Mouse (Mus musculus) heart, embryonic 10.5 days (tissue): Measurements from ENCODE around the gene Rab5c. TPM values are rescaled to one million over a fixed set of nuclear protein-coding genes. Genes with fewer than 3 reads are reported as not detected.

Experiments used
- DNase-seq: peaks from one replicate; pipeline ENCODE4 v3.0.0-alpha.2; 2017; ENCODE audit warnings: low spot score
- H3K27ac ChIP-seq: fragments of 300-500 bp; sonication (generic); 2 replicates; pipeline ENCODE4 v1.5.1; 2016; ENCODE audit warnings: mild to moderate bottlenecking
- H3K27me3 ChIP-seq: fragments of 300-500 bp; sonication (generic); 2 replicates; pipeline ENCODE4 v1.6.1; 2016; ENCODE audit warnings: mild to moderate bottlenecking; ENCODE audit not compliant: poor library complexity, insufficient read depth, severe bottlenecking
- H3K36me3 ChIP-seq: fragments of 300-500 bp; sonication (generic); 2 replicates; pipeline ENCODE4 v1.6.1; 2016; ENCODE audit warnings: mild to moderate bottlenecking, moderate library complexity
- H3K4me1 ChIP-seq: fragments of 300-500 bp; sonication (generic); 2 replicates; pipeline ENCODE4 v1.6.1; 2016; ENCODE audit warnings: mild to moderate bottlenecking
- H3K4me3 ChIP-seq: fragments of 300-500 bp; sonication (generic); 2 replicates; pipeline ENCODE4 v1.5.1; 2016; ENCODE audit warnings: mild to moderate bottlenecking, moderate library complexity
- H3K9me3 ChIP-seq: fragments of 300-500 bp; sonication (generic); 2 replicates; pipeline ENCODE4 v1.6.1; 2016; ENCODE audit warnings: mild to moderate bottlenecking, moderate library complexity
- WGBS: fragments of 180-500 bp; shearing (Covaris S2); methylation state at CpG from one replicate; pipeline ENCODE4 v1.1.7; 2016; 5-methylcytosine and 5-hydroxymethylcytosine counted together
- polyA plus RNA-seq: library from polyadenylated mRNA; unstranded; fragments of >200 nt; fragmentation: Nextera tagmentation; extraction: Ambion mirVana; gene quantifications from 2 replicates; pipeline ENCODE4 v1.2.1, GENCODE M21; 2016

Gene Rab5c
- polyA plus RNA-seq, 1 experiment from 2014 or later = 13.9 TPM

GRCm38 (mm10) chr11:100714534-100714915, 23.5 kb downstream of the Rab5c start:
- Histone ChIP-seq H3K27me3 (no peaks in the 10 kb centered on the region), H3K27ac (peak overlapping the region; percentile 87), H3K9me3 (no peaks in the 10 kb centered on the region), H3K4me1 (peaks cover 45% of the 10 kb centered on the region), H3K36me3 (peaks cover 62% of the 10 kb centered on the region), H3K4me3 (peak overlapping the region; percentile 56)
- 44% methylated on average over 6 of the region's 6 CpGs for WGBS
- DNase-seq = peak; percentile 87

DNA sequence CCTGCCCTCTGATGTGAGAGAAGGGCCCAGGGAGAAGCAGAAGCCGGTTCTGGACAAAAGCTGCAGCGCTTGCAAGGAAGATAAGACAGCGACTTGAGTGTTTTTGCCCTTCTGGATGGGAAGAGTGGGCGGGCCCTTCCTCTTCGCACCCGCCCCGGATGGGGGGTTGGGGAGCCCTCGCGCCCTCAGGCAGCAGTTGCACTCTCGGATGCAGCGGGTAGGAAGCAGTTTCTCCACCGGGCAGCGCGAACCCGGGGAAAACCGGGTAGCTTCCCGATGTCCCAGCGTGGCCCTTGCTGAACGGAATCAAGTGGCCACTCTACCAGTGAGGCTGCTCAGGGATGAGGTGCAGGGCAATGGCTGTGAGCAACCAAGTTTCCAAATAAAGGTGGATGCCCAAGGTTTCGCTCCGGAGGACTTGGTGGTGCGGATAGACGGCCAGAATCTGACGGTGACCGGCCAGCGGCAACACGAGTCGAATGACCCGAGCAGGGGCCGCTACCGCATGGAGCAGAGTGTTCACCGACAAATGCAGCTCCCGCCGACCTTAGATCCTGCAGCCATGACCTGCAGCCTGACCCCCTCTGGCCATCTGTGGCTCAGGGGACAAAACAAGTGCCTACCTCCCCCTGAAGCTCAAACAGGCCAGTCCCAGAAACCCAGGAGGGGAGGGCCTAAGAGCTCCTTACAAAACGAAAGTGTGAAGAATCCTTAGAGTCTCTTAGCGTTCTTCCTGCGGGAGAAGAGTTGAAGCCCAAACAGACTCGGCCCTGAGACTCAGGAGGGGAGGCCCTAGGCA, 24.1 kb downstream of the Rab5c start, which contains the start of gene Hspb9:
Hspb9 (plus strand) TSS at position 116 of the 799 bp plus-strand sequence.
- Histone ChIP-seq H3K27me3 (no peaks in the 10 kb centered on the region), H3K36me3 (peaks cover 62% of the 10 kb centered on the region), H3K4me1 (peaks cover 45% of the 10 kb centered on the region), H3K9me3 (no peaks in the 10 kb centered on the region), H3K27ac (peak within 1 kb of the TSS; percentile 98), H3K4me3 (peak within 1 kb of the TSS; percentile 99)
- peak; percentile 92 for DNase-seq
- 2% methylated on average over 38 of the region's 38 CpGs for WGBS

- no peak for DNase-seq
- peak overlapping the region; percentile 56 for H3K4me3 ChIP-seq
- no peaks in the 10 kb centered on the region for H3K9me3 ChIP-seq
- WGBS = 63% methylated on average over 4 of the region's 4 CpGs
- peaks cover 45% of the 10 kb centered on the region for H3K4me1 ChIP-seq
- H3K27me3 ChIP-seq = no peaks in the 10 kb centered on the region
- peak overlapping the region; percentile 87 for H3K27ac ChIP-seq
- peaks cover 62% of the 10 kb centered on the region for H3K36me3 ChIP-seq
Measured at GRCm38 (mm10) chr11:100713174-100713573, 24.8 kb downstream of the Rab5c start.

GRCm38 (mm10) chr11:100711783-100712615, 26.0 kb downstream of the Rab5c start, which contains the start of gene Kat2a:
Gene Kat2a, minus strand, starts transcription at chr11:100712465.
- peak within 1 kb of the TSS; percentile 99 for H3K4me3 ChIP-seq
- peaks cover 45% of the 10 kb centered on the region for H3K4me1 ChIP-seq
- H3K27me3 ChIP-seq = no peaks in the 10 kb centered on the region
- H3K9me3 ChIP-seq = no peaks in the 10 kb centered on the region
- WGBS = 4% methylated on average over 46 of the region's 48 CpGs
- H3K27ac ChIP-seq = peak within 1 kb of the TSS; percentile 98
- peaks cover 62% of the 10 kb centered on the region for H3K36me3 ChIP-seq
- DNase-seq = peak; percentile 84

DNA sequence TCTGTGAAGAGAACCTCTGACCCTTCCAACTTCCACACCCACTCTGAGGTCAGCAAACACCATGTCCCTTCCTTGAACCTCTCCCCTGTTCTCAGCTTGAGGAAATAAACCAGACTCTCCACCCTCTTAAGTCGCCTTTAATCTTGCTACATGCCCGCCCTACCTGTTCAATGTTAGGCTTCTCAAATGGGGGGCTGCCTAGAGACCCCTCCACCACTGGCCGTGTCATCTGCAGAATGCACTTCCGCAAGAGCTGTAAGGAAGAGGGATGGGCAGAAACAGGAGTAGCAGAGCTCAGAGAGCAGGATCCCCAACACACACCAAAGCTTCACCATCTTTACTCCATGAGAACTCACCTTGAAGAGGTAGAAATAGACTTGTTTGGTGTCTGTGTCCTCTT, 27.0 kb downstream of the Rab5c start:
- Histone ChIP-seq H3K9me3 (no peaks in the 10 kb centered on the region), H3K27me3 (no peaks in the 10 kb centered on the region), H3K27ac (no peak overlapping the region), H3K36me3 (peaks cover 62% of the 10 kb centered on the region), H3K4me1 (peaks cover 45% of the 10 kb centered on the region), H3K4me3 (no peak overlapping the region)
- 81% methylated on average over 4 of the region's 4 CpGs for WGBS
- no peak for DNase-seq

DNA sequence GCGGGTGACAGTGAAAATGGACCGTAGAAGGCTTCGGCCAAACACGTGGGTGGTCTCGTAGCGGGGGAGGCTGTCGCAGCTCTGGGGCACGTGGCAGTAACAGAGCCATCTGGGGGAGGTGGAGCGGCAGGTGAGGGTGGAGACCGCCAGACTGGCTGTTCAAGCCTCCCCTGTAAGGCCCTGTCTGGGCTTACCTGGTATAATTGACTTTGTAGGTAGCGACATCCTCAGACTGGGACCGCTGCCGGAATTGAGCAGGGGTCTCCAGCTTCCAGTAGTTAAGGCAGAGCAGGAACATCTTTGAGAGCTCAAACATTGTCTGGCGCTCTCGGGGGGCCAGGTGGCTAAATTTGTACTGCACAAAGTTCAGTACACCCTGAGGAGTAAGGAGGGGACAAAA, 27.5 kb downstream of the Rab5c start:
- 93% methylated on average over 15 of the region's 15 CpGs for WGBS
- no peak overlapping the region for H3K4me3 ChIP-seq
- H3K27me3 ChIP-seq = no peaks in the 10 kb centered on the region
- H3K27ac ChIP-seq = no peak overlapping the region
- H3K9me3 ChIP-seq = no peaks in the 10 kb centered on the region
- H3K36me3 ChIP-seq = peaks cover 62% of the 10 kb centered on the region
- DNase-seq = no peak
- H3K4me1 ChIP-seq = peaks cover 45% of the 10 kb centered on the region

DNA sequence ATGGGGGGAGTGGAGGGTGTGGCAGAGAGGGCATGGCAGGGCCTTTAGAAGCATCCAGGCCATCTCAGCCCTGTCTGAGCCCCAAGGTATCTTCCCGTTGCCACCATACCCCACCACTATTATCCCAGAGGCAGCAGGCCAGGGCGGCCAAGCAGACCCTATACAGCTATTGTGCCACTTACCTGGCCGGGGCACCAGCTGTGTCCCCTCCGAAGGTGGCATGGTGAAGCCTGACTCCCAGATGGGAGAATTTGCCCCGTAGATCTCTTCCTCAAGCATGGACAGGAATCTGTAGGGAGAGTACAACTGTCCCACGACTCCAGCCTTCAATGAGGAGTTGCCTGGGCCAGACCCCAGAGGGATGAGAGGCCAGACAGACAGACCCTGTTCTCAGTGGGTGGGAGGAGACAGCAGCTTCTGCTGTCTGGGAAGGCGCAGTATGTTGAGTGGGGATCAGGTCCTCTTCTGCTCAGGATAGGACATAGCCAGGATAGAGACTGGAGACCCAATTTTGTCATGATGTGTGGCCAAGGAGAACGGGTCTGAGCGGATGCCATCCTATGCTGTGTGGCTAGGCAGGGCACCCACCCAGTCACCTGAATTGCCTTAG, 28.7 kb downstream of the Rab5c start:
- H3K36me3 ChIP-seq = peaks cover 67% of the 10 kb centered on the region
- no peak for DNase-seq
- no peaks in the 10 kb centered on the region for H3K27me3 ChIP-seq
- H3K9me3 ChIP-seq = no peaks in the 10 kb centered on the region
- 87% methylated on average over 9 of the region's 9 CpGs for WGBS
- no peak overlapping the region for H3K27ac ChIP-seq
- no peak overlapping the region for H3K4me3 ChIP-seq
- H3K4me1 ChIP-seq = peaks cover 41% of the 10 kb centered on the region

DNA sequence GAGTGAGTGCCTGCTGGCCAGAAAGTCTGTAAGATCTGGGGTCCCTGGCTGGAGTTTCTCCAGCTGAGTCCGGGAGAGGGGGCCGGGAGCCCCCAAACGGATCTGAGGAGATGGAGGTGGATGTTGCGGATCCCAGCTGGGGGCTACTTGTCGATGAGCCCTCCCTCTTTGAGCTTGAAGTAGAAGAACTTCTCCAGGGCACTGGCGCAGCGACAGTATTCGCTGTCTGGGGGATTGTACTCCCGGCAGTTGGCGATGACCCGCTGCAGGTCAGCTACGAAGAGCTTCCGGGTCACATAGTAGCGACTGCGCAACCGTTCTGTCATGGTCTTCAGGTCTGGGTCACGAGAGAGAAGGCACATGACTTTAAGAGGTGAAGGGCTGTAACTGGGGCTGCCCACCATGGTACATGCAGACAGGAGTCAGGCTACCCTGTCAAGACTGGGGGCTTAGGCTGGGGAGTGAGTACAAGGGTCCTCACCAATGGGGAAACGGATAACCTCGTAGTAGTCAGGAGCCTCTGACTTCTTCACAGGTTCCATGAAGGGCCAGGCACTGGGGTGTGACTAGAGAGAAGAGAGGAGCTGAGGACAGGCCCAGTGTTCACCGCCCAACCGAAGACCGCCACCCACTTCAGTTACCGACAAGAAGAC, 32.8 kb downstream of the Rab5c start:
- H3K27ac ChIP-seq = no peak overlapping the region
- H3K27me3 ChIP-seq = peaks cover 16% of the 10 kb centered on the region; the same call in 1 of the 2 replicates
- no peak for DNase-seq
- 91% methylated on average over 23 of the region's 23 CpGs for WGBS
- peaks cover 20% of the 10 kb centered on the region for H3K4me1 ChIP-seq
- H3K4me3 ChIP-seq = no peak overlapping the region
- peaks cover 60% of the 10 kb centered on the region for H3K36me3 ChIP-seq
- no peaks in the 10 kb centered on the region for H3K9me3 ChIP-seq

- Histone ChIP-seq H3K36me3 (peaks cover 48% of the 10 kb centered on the region), H3K27me3 (peaks cover 16% of the 10 kb centered on the region; the same call in 1 of the 2 replicates), H3K9me3 (no peaks in the 10 kb centered on the region), H3K4me1 (peaks cover 18% of the 10 kb centered on the region), H3K4me3 (no peak within 1 kb of the TSS), H3K27ac (no peak within 1 kb of the TSS)
- 69% methylated on average over 7 of the region's 7 CpGs for WGBS
- no peak for DNase-seq
Measured at GRCm38 (mm10) chr11:100703851-100704531, 34.0 kb downstream of the Rab5c start, which contains the start of gene Dhx58. Gene Dhx58, minus strand, starts transcription at chr11:100704271.

DNA sequence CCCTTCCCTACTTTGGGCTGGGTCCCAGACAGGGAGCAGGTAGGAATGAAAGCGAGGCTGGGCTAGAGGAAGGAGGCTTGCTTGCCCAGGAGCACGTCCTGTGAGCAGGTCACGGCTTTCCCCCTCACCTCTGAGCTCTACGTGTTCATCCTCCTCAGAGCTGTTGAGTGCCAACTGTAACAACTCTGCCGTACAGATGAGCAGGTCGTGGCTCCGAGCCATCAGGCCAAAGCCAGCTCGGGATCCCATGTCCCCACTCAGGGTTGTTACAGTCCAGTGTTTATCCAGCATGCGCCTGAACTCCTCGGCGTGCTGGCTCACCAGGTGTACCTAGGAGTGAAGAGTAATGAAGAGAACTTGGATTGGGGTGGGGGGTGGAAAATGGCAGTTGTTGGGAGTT, 34.6 kb downstream of the Rab5c start:
- Histone ChIP-seq H3K4me1 (peaks cover 18% of the 10 kb centered on the region), H3K4me3 (no peak overlapping the region), H3K9me3 (no peaks in the 10 kb centered on the region), H3K27ac (no peak overlapping the region), H3K36me3 (peaks cover 42% of the 10 kb centered on the region), H3K27me3 (peaks cover 16% of the 10 kb centered on the region; the same call in 1 of the 2 replicates)
- no peak for DNase-seq
- 65% methylated on average over 11 of the region's 11 CpGs for WGBS

DNA sequence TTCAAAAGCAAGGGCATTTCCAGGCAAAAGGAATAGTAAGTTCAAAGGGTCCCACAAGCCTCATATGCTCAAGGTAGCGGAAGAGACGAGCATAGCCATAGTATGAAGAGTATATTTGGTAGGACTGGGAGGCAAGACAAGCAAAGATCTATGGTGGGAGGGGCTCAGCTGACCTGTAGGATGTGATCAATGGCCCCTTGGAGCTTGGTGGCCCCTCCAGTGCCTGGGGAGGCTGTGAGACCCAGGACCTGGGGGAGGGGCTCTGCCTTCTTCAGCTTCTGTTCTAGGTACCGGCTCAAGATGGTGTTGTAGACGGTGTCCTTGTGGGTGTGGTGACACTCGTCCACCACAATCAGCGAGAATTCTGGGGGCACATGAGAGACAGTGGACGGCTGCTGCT, 35.1 kb downstream of the Rab5c start:
- H3K27me3 ChIP-seq = peaks cover 16% of the 10 kb centered on the region; the same call in 1 of the 2 replicates
- DNase-seq = no peak
- H3K4me1 ChIP-seq = peaks cover 18% of the 10 kb centered on the region
- peak overlapping the region; percentile 40; the same call in 1 of the 2 replicates for H3K4me3 ChIP-seq
- 42% methylated on average over 7 of the region's 7 CpGs for WGBS
- peaks cover 38% of the 10 kb centered on the region for H3K36me3 ChIP-seq
- H3K9me3 ChIP-seq = no peaks in the 10 kb centered on the region
- no peak overlapping the region for H3K27ac ChIP-seq
